Comparison of ENCODE assay signal across 14 mouse cellular contexts in genomic region chr10:127437354-127438113, GRCm38 (mm10).
"Had no signal": no experiment of that assay in that cellular context is flagged by ENCODE, and none has a peak within 500 bp of the region (broad histone marks: within the 10 kb centered on the region; RNA-seq: fewer than 3 reads in every experiment).

No protein-coding gene starts in this region.

- H3K36me3 ChIP-seq: midbrain, embryonic 15.5 days had no signal

- H3K9ac ChIP-seq: limb, embryonic 15.5 days; lung, embryonic 14.5 days; midbrain, embryonic 15.5 days; neural tube, embryonic 12.5 days had no signal

- H3K27ac ChIP-seq: limb, embryonic 15.5 days; macrophage; midbrain, embryonic 15.5 days; neural tube, embryonic 12.5 days had no signal

- H3K4me3 ChIP-seq: limb, embryonic 15.5 days; midbrain, embryonic 15.5 days; neural tube, embryonic 12.5 days had no signal

- H3K9me3 ChIP-seq: limb, embryonic 15.5 days; midbrain, embryonic 15.5 days; neural tube, embryonic 12.5 days had no signal

- H3K27me3 ChIP-seq: limb, embryonic 15.5 days; midbrain, embryonic 15.5 days; neural tube, embryonic 12.5 days had no signal

- H3K4me2 ChIP-seq: limb, embryonic 15.5 days; lung, embryonic 14.5 days; midbrain, embryonic 15.5 days; neural tube, embryonic 12.5 days had no signal

- DNase-seq: kidney, adult 8-10 months; kidney, postnatal 25 days; layer of hippocampus, adult 9-11 months; layer of hippocampus, postnatal 36 days; lung, embryonic 14.5 days; lung, postnatal 10 days; thymus, adult 18-20 months; thymus, postnatal 14 days had no signal

- ATAC-seq: inflammation-experienced regulatory T-cells, adult 6 months; intestine, postnatal 0 days; midbrain, embryonic 15.5 days had no signal

- H3K4me1 ChIP-seq: limb, embryonic 15.5 days; midbrain, embryonic 15.5 days; neural tube, embryonic 12.5 days had no signal
